Mouse (Mus musculus) embryonic stem cell, embryonic (primary cell): Measurements from ENCODE around the gene Sectm1b.

Source experiments
- CTCF ChIA-PET, 4 experiments: fragments of 300-600 bp in 2 of 4; fragments of 350-600 bp in 2 of 4; sonication (Branson Sonifier 250); formaldehyde crosslinking; loops; one replicate each; lab custom pipeline; 2022; ENCODE audit warnings: inconsistent platforms in 2 of 4; lab: Charles Lee
- POLR2A ChIA-PET, 4 experiments: fragments of 300-600 bp in 2 of 4; fragments of 350-600 bp in 2 of 4; sonication (Branson Sonifier 250); formaldehyde crosslinking; loops; one replicate each; lab custom pipeline; 2022; ENCODE audit warnings: antibody characterized with exemption in 4 of 4, inconsistent platforms in 1 of 4; lab: Charles Lee

Gene Sectm1b

DNA sequence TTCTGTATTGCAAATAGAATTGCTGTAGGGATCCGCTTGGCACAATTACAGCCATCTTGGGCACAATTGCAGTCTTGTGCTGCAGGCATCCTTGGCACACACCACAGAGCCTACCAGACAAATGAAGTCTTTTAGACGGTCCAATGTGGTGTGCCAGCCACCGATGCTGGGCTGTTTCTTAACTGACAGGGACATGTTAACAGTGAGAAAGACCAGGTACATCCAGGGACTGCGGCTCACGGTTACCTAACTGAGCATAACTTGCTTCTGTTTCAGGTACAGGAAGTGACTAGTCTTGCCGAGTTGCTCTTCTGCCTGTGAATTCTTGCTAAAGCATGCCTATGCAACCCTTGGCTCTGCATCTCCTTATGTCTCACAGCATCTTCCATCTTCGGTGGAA lies 49.7 kb downstream of the Sectm1b start:
- ChIA-PET CTCF (interaction anchor here in 1 of 4 experiments (1.4 kb wide), 1 partner anchor 28 kb away, joined by 6 read pairs; no protein-coding TSS in a partner anchor), POLR2A (interaction anchor here in 1 of 4 experiments (1.1 kb wide), 1 partner anchor 16 kb away, joined by 4 read pairs; no protein-coding TSS in a partner anchor)

DNA sequence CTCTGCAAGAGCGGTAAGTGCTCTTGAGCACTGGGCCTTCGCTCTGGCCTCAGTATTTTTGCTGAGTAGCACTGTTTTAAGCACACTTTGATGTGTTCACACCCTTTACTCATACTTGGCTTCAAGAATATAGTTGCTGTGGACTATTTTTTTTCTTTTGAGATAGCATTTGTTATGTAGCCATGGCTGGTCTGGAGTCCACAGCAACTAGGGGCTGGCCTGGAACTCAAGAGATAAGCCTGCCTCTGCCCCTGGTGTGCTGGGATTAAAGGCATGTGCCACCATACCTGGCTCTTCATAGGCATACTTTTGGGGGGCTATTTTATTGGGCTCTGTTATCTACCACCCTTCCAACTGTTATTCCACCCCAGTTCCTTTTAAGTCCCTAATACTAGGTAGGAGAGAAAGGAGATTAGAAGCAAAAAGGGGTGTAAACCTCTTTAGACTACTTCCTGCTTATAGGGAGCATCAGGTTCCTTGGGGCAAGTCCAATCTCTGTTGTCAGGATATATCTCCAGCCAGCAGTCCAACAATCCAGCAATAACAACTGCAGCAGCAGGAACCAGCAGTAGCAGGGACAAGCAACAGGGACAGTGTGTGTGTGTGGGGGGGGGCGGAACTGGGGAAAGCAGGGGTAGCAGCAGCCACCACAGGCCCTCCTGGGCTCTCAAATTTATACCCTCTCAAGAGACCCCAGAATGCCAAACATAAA lies 53.2 kb downstream of the Sectm1b start:
- ChIA-PET POLR2A (no interaction called here), CTCF (interaction anchor here in 1 of 4 experiments (0.6 kb wide), 1 partner anchor 25 kb away, joined by 4 read pairs; no protein-coding TSS in a partner anchor)

DNA sequence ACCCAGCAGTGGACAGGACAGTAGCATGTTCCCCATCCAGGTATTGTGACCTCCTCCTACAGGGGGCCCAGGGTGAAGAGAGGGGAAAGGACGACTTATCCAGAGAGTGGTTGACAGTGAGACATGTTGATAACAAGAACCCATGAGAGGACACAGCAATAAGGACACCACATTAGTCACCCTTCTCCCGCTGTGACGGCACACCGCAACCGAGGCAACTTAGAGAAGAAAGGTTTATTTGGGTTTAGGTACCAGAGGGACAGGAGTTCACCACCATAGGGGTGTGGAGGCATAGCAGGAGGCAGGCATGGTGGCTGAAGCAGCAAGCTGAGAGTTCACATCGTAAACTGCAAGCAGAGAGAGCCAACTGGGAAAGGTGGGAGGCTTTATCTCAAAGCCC lies 57.2 kb downstream of the Sectm1b start:
- ChIA-PET POLR2A (no interaction called here), CTCF (no interaction called here)

DNA sequence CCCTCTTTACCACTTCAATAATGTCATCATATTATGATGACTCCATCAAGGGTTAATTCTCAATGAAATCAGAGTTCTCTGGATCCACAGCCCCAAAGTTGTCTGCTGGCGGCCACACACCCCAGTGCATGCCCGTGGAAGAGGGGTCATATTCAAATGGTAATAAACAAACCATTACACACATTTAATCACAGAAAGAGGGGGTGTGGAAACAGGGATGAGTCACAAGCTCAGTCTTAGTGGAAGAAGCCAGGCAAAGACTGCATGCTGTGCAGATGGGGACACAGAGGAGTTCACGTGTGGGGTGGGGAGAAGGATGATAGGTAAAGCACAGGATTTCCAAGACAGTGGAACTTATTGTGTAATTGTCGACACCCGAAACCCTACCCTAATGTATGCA lies 59.1 kb downstream of the Sectm1b start:
- ChIA-PET POLR2A (interaction anchor here in 3 of 4 experiments (0.8 to 1.1 kb wide), 4 partner anchors 10 to 142 kb away, joined by 3 to 4 read pairs (median 3); partner anchors contain the start of genes Csnk1d (in 2 of the 3) and Tex19.1 (in 1 of the 3)), CTCF (interaction anchor here in 1 of 4 experiments (0.9 to 1.2 kb wide), 2 partner anchors 37 to 228 kb away, joined by 3 read pairs; no protein-coding TSS in a partner anchor)
